Mouse (Mus musculus): ENCODE results near the gene Sod3. TPM values are rescaled to one million over a fixed set of nuclear protein-coding genes. Genes with fewer than 3 reads are reported as not detected.
A peak's percentile ranks its signal among the peaks of the same experiment; 100 is the strongest.

Gene Sod3
- total RNA-seq (2014; rRNA removed) (2.5 and 3.0 TPM in 2 replicates), polyA plus RNA-seq (2015; fragmentation: Nextera tagmentation; extraction: Ambion mirVana) (4.0 and 4.3 TPM in 2 replicates)

GRCm38 (mm10) chr5:52363468-52364150 lies at the start of gene Sod3:
TSS of gene Sod3 (plus strand) at chr5:52363791.
- H3K4me1 ChIP-seq (ENCODE audit: insufficient read depth, low read length), result no peaks in the 10 kb centered on the region; the same call in 1 of the 2 replicates
- no peak for ATAC-seq (ENCODE audit: low FRiP score)
- H3K4me2 ChIP-seq (ENCODE audit: low read depth, low read length, poor library complexity, severe bottlenecking), result no peak within 1 kb of the TSS
- H3K27ac ChIP-seq (ENCODE audit: low read depth, low read length), result no peak within 1 kb of the TSS
- H3K4me3 ChIP-seq (ENCODE audit: low read depth, low read length), result no peak within 1 kb of the TSS
- no peaks in the 10 kb centered on the region for H3K9me3 ChIP-seq (ENCODE audit: low read length)
- no peak for TF ChIP-seq CTCF (IDR thresholded peaks at IDR 0.05)
- H3K9ac ChIP-seq (replicated peaks; ENCODE audit: low read length, poor library complexity, severe bottlenecking), result no peak within 1 kb of the TSS
- no peak for DNase-seq (ENCODE audit: low spot score)
- no peaks in the 10 kb centered on the region for H3K36me3 ChIP-seq (ENCODE audit: insufficient read depth, low read length)
- H3K27me3 ChIP-seq (ENCODE audit: insufficient read depth, low read length), result no peaks in the 10 kb centered on the region
- 30% methylated on average over 11 of the region's 11 CpGs for WGBS

- H3K27me3 ChIP-seq (ENCODE audit: insufficient read depth, low read length), result no peaks in the 10 kb centered on the region
- H3K36me3 ChIP-seq (ENCODE audit: insufficient read depth, low read length), result no peaks in the 10 kb centered on the region
- no peak for DNase-seq (ENCODE audit: low spot score)
- H3K27ac ChIP-seq (ENCODE audit: low read depth, low read length), result no peak overlapping the region
- no peak for TF ChIP-seq CTCF (IDR thresholded peaks at IDR 0.05)
- H3K9ac ChIP-seq (replicated peaks; ENCODE audit: low read length, poor library complexity, severe bottlenecking), result no peak overlapping the region
- no peak overlapping the region for H3K4me2 ChIP-seq (ENCODE audit: low read depth, low read length, poor library complexity, severe bottlenecking)
- no peak overlapping the region for H3K4me3 ChIP-seq (ENCODE audit: low read depth, low read length)
- 84% methylated on average over 7 of the region's 7 CpGs for WGBS
- ATAC-seq (ENCODE audit: low FRiP score), result no peak
- H3K4me1 ChIP-seq (ENCODE audit: insufficient read depth, low read length), result no peaks in the 10 kb centered on the region
- H3K9me3 ChIP-seq (ENCODE audit: low read length), result no peaks in the 10 kb centered on the region
Measured at GRCm38 (mm10) chr5:52316926-52317325, 46.7 kb upstream of the Sod3 start.

- H3K4me2 ChIP-seq (ENCODE audit: low read depth, low read length, poor library complexity, severe bottlenecking), result no peak overlapping the region
- no peak overlapping the region for H3K27ac ChIP-seq (ENCODE audit: low read depth, low read length)
- 72% methylated on average over 8 of the region's 8 CpGs for WGBS
- H3K27me3 ChIP-seq (ENCODE audit: insufficient read depth, low read length), result no peaks in the 10 kb centered on the region
- no peak for TF ChIP-seq CTCF (IDR thresholded peaks at IDR 0.05)
- H3K9ac ChIP-seq (replicated peaks; ENCODE audit: low read length, poor library complexity, severe bottlenecking), result no peak overlapping the region
- H3K4me3 ChIP-seq (ENCODE audit: low read depth, low read length), result no peak overlapping the region
- DNase-seq (ENCODE audit: low spot score) (no peak), ATAC-seq (ENCODE audit: low FRiP score) (no peak)
- H3K9me3 ChIP-seq (ENCODE audit: low read length), result no peaks in the 10 kb centered on the region
- no peaks in the 10 kb centered on the region for H3K36me3 ChIP-seq (ENCODE audit: insufficient read depth, low read length)
- H3K4me1 ChIP-seq (ENCODE audit: insufficient read depth, low read length), result no peaks in the 10 kb centered on the region
Measured at GRCm38 (mm10) chr5:52319499-52319898, 44.1 kb upstream of the Sod3 start.

- ATAC-seq (ENCODE audit: low FRiP score), result no peak
- 16% methylated on average over 8 of the region's 8 CpGs for WGBS
- H3K4me3 ChIP-seq (ENCODE audit: low read depth, low read length), result no peak overlapping the region
Measured at GRCm38 (mm10) chr5:52332120-52332519, 31.5 kb upstream of the Sod3 start.

GRCm38 (mm10) chr5:52335590-52335989 lies 28.0 kb upstream of the Sod3 start:
- no peak for DNase-seq (ENCODE audit: low spot score)
- 82% methylated on average over 3 of the region's 3 CpGs for WGBS
- no peak overlapping the region for H3K4me2 ChIP-seq (ENCODE audit: low read depth, low read length, poor library complexity, severe bottlenecking)
- H3K9ac ChIP-seq (replicated peaks; ENCODE audit: low read length, poor library complexity, severe bottlenecking), result no peak overlapping the region
- no peak overlapping the region for H3K27ac ChIP-seq (ENCODE audit: low read depth, low read length)
- H3K9me3 ChIP-seq (ENCODE audit: low read length), result no peaks in the 10 kb centered on the region
- no peak overlapping the region for H3K4me3 ChIP-seq (ENCODE audit: low read depth, low read length)
- no peaks in the 10 kb centered on the region for H3K27me3 ChIP-seq (ENCODE audit: insufficient read depth, low read length)
- H3K4me1 ChIP-seq (ENCODE audit: insufficient read depth, low read length), result no peaks in the 10 kb centered on the region; the same call in 1 of the 2 replicates
- H3K36me3 ChIP-seq (ENCODE audit: insufficient read depth, low read length), result no peaks in the 10 kb centered on the region
- TF ChIP-seq CTCF (IDR thresholded peaks at IDR 0.05), result no peak
- no peak for ATAC-seq (ENCODE audit: low FRiP score)

More at GRCm38 (mm10) chr5:52332120-52332519, 31.5 kb upstream of the Sod3 start:
- TF ChIP-seq CTCF (IDR thresholded peaks at IDR 0.05), result no peak
- no peaks in the 10 kb centered on the region for H3K27me3 ChIP-seq (ENCODE audit: insufficient read depth, low read length)
- H3K4me2 ChIP-seq (ENCODE audit: low read depth, low read length, poor library complexity, severe bottlenecking), result no peak overlapping the region
- DNase-seq (ENCODE audit: low spot score), result peak; percentile 29
- H3K9me3 ChIP-seq (ENCODE audit: low read length), result no peaks in the 10 kb centered on the region
- no peak overlapping the region for H3K27ac ChIP-seq (ENCODE audit: low read depth, low read length)
- H3K4me1 ChIP-seq (ENCODE audit: insufficient read depth, low read length), result no peaks in the 10 kb centered on the region; the same call in 1 of the 2 replicates
- no peaks in the 10 kb centered on the region for H3K36me3 ChIP-seq (ENCODE audit: insufficient read depth, low read length)
- H3K9ac ChIP-seq (replicated peaks; ENCODE audit: low read length, poor library complexity, severe bottlenecking), result no peak overlapping the region

GRCm38 (mm10) chr5:52339134-52339533 lies 24.5 kb upstream of the Sod3 start:
- TF ChIP-seq CTCF (IDR thresholded peaks at IDR 0.05), result no peak
- ATAC-seq (ENCODE audit: low FRiP score) (no peak), DNase-seq (ENCODE audit: low spot score) (no peak)
- Histone ChIP-seq H3K4me3 (ENCODE audit: low read depth, low read length) (no peak overlapping the region), H3K36me3 (ENCODE audit: insufficient read depth, low read length) (no peaks in the 10 kb centered on the region), H3K9me3 (ENCODE audit: low read length) (no peaks in the 10 kb centered on the region), H3K9ac (replicated peaks; ENCODE audit: low read length, poor library complexity, severe bottlenecking) (no peak overlapping the region), H3K4me2 (ENCODE audit: low read depth, low read length, poor library complexity, severe bottlenecking) (no peak overlapping the region), H3K27me3 (ENCODE audit: insufficient read depth, low read length) (no peaks in the 10 kb centered on the region), H3K27ac (ENCODE audit: low read depth, low read length) (no peak overlapping the region), H3K4me1 (ENCODE audit: insufficient read depth, low read length) (no peaks in the 10 kb centered on the region)
- WGBS, result 94% methylated on average over 2 of the region's 2 CpGs

Measured in midbrain, postnatal 0 days (tissue).